Mouse (Mus musculus) liver, embryonic 12.5 days (tissue): Measurements from ENCODE around the gene Pigh. TPM values are rescaled to one million over a fixed set of nuclear protein-coding genes. Genes with fewer than 3 reads are reported as not detected.

Source experiments
- ATAC-seq: fragments of 200-750 bp; cut with Nextera tagmentation; 2 replicates; pipeline ENCODE4 v1.8.0; 2017; ENCODE audit warnings: moderate number of reproducible peaks, mild to moderate bottlenecking, moderate library complexity
- H3K27ac ChIP-seq: fragments of 300-500 bp; sonication (generic); 2 replicates; pipeline ENCODE4 v1.5.1; 2016; ENCODE audit warnings: mild to moderate bottlenecking
- H3K27me3 ChIP-seq: fragments of 300-500 bp; sonication (generic); replicated peaks from 2 replicates; pipeline ENCODE4 v1.6.1; 2016; ENCODE audit warnings: mild to moderate bottlenecking, moderate library complexity
- H3K36me3 ChIP-seq: fragments of 300-500 bp; sonication (generic); 2 replicates; pipeline ENCODE4 v1.6.1; 2016; ENCODE audit warnings: mild to moderate bottlenecking, moderate library complexity
- H3K4me1 ChIP-seq: fragments of 300-500 bp; sonication (generic); 2 replicates; pipeline ENCODE4 v1.6.1; 2016
- H3K4me2 ChIP-seq: fragments of 300-500 bp; sonication (generic); 2 replicates; pipeline ENCODE4 v1.6.1; 2016; ENCODE audit warnings: mild to moderate bottlenecking, moderate library complexity
- H3K4me3 ChIP-seq: fragments of 300-500 bp; sonication (generic); 2 replicates; pipeline ENCODE4 v1.5.1; 2016; ENCODE audit warnings: mild to moderate bottlenecking, moderate library complexity
- H3K9ac ChIP-seq: fragments of 300-500 bp; sonication (generic); 2 replicates; pipeline ENCODE4 v1.6.1; 2016; ENCODE audit warnings: mild to moderate bottlenecking, moderate library complexity
- H3K9me3 ChIP-seq: fragments of 300-500 bp; sonication (generic); replicated peaks from 2 replicates; pipeline ENCODE4 v1.6.1; 2016; ENCODE audit warnings: mild to moderate bottlenecking, moderate library complexity
- WGBS: fragments of 180-500 bp; shearing (Covaris S2); methylation state at CpG from one replicate; pipeline ENCODE4 v1.1.7; 2016; ENCODE audit not compliant: insufficient replicate concordance; 5-methylcytosine and 5-hydroxymethylcytosine counted together
- polyA plus RNA-seq: library from polyadenylated mRNA; unstranded; fragments of >200 nt; fragmentation: Nextera tagmentation; extraction: Ambion mirVana; gene quantifications from 2 replicates; pipeline ENCODE4 v1.2.1, GENCODE M21; 2016

Pigh gene
- polyA plus RNA-seq, 1 experiment from 2014 or later, result 10.5 TPM

- no peak overlapping the region for H3K27ac ChIP-seq
- H3K27me3 ChIP-seq, result no peaks in the 10 kb centered on the region; the same call in 1 of the 2 replicates
- no peak overlapping the region for H3K4me3 ChIP-seq
- no peak overlapping the region for H3K9ac ChIP-seq
- no peak for ATAC-seq
- H3K4me1 ChIP-seq, result peaks cover 10% of the 10 kb centered on the region
- no peaks in the 10 kb centered on the region for H3K9me3 ChIP-seq
- H3K4me2 ChIP-seq, result no peak overlapping the region
- no peaks in the 10 kb centered on the region for H3K36me3 ChIP-seq
- WGBS, result 74% methylated on average over 11 of the region's 11 CpGs
Observed at GRCm38 (mm10) chr12:79040201-79040827, 49.1 kb downstream of the Pigh start.

- no peaks in the 10 kb centered on the region; the same call in 1 of the 2 replicates for H3K27me3 ChIP-seq
- no peak overlapping the region for H3K9ac ChIP-seq
- ATAC-seq, result no peak
- H3K4me3 ChIP-seq, result no peak overlapping the region
- no peak overlapping the region for H3K4me2 ChIP-seq
- 50% methylated on average over 8 of the region's 8 CpGs for WGBS
- peaks cover 10% of the 10 kb centered on the region for H3K4me1 ChIP-seq
- no peaks in the 10 kb centered on the region for H3K36me3 ChIP-seq
- no peak overlapping the region for H3K27ac ChIP-seq
- no peaks in the 10 kb centered on the region for H3K9me3 ChIP-seq
Observed at GRCm38 (mm10) chr12:79039708-79040107, 49.7 kb downstream of the Pigh start.

- H3K27ac ChIP-seq, result no peak overlapping the region
- no peak for ATAC-seq
Observed at GRCm38 (mm10) chr12:79035349-79035748, 54.1 kb downstream of the Pigh start.

GRCm38 (mm10) chr12:79034331-79034730 is 55.1 kb downstream of the Pigh start:
- Histone ChIP-seq H3K36me3 (no peaks in the 10 kb centered on the region), H3K4me2 (no peak overlapping the region), H3K9ac (no peak overlapping the region), H3K4me1 (peaks cover 6% of the 10 kb centered on the region), H3K27ac (no peak overlapping the region), H3K4me3 (no peak overlapping the region), H3K27me3 (peaks cover 29% of the 10 kb centered on the region), H3K9me3 (no peaks in the 10 kb centered on the region)
- 87% methylated on average over 2 of the region's 2 CpGs for WGBS
- ATAC-seq, result no peak

More at GRCm38 (mm10) chr12:79035349-79035748, 54.1 kb downstream of the Pigh start:
- Histone ChIP-seq H3K9ac (no peak overlapping the region), H3K4me1 (no peaks in the 10 kb centered on the region), H3K4me2 (no peak overlapping the region), H3K36me3 (no peaks in the 10 kb centered on the region), H3K27me3 (peaks cover 19% of the 10 kb centered on the region), H3K9me3 (no peaks in the 10 kb centered on the region), H3K4me3 (no peak overlapping the region)
- WGBS, result 28% methylated on average over 3 of the region's 3 CpGs

Other genes starting within 250 kb of the Pigh start
- 37.2 and 37.4 TPM in 2 replicates for gene Atp6v1d, start 228.0 kb downstream of the Pigh start, polyA plus RNA-seq
- 266 and 283 TPM in 2 replicates for gene Eif2s1, start 227.8 kb downstream of the Pigh start, polyA plus RNA-seq
- gene Plek2, start 182.7 kb downstream of the Pigh start, polyA plus RNA-seq, result 53.6 and 55.0 TPM in 2 replicates
- 3.7 and 3.8 TPM in 2 replicates for gene Tmem229b, start 82.0 kb downstream of the Pigh start, polyA plus RNA-seq
- gene Plekhh1, start 60.5 kb downstream of the Pigh start, polyA plus RNA-seq, result 0.42 and 0.48 TPM in 2 replicates
- 0.08 TPM in 2 replicates for gene Arg2, start 41.1 kb upstream of the Pigh start, polyA plus RNA-seq
- gene Vti1b, start 83.0 kb upstream of the Pigh start, polyA plus RNA-seq, result 48.0 and 52.3 TPM in 2 replicates
- 22.1 and 22.9 TPM in 2 replicates for gene Rdh11, start 102.6 kb upstream of the Pigh start, polyA plus RNA-seq
- gene Rdh12, start 119.3 kb upstream of the Pigh start, polyA plus RNA-seq, result 0.23 and 0.41 TPM in 2 replicates
- 10.6 and 11.1 TPM in 2 replicates for gene Zfyve26, start 206.7 kb upstream of the Pigh start, polyA plus RNA-seq
- 5.3 and 7.5 TPM in 2 replicates for gene Rad51b, start 207.6 kb upstream of the Pigh start, polyA plus RNA-seq